Mouse (Mus musculus) liver, adult 2 months (tissue): ENCODE data around the gene Olfr433.

Experiments used
- CTCF ChIP-seq: fragments of 200-500 bp; IDR thresholded peaks from 2 replicates; pipeline ENCODE4 v1.5.1; 2011; ENCODE audit warnings: low read depth, low read length, control low read depth
- POLR2A ChIP-seq: fragments of 200-500 bp; IDR thresholded peaks from 2 replicates; pipeline ENCODE4 v1.6.1; 2011; ENCODE audit warnings: low read length, control low read depth; ENCODE audit not compliant: insufficient read depth; ENCODE audit errors: extremely low read depth

DNA sequence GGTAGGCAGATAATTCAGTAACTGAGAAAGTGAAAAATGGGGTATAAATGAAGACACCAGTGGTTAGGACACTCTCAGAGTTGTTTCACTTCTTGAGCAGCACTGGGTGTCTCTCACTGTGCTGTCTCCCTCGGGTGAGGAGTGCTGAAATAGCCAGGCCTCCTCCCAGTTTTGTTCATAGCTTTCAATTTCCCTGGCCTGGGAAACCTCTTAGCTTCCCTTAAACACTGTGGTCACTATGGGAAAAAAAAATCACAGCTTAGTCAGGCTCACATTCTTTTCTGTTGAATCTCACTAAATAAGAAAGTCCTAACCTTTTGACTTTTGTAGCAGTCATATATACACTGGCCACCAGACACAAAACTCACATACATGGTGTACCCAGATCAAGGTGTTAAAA lies 8.8 kb upstream of the Olfr433 start, which contains the start of gene Ifi205:
- TF ChIP-seq CTCF (no peak), POLR2A (no peak)
